Mouse (Mus musculus): ENCODE measurements around the gene Gm21117.
"Not testable (repeated sequence)": the region's sequence is repeated elsewhere in the genome, so short reads cannot be mapped to it uniquely, and the experiment has no call there.

The Gm21117 gene

GRCm38 (mm10) chrY:51124920-51125319 lies at the start of gene Gm21117:
Gm21117 (plus strand) TSS chrY:51125220.
- in situ Hi-C loops (cut with MboI, MseI): not testable (repeated sequence)

Data from T-helper 1 cell (primary cell).